Mouse (Mus musculus) neural tube, embryonic 11.5 days (tissue): ENCODE data around the gene Prkcsh. TPM values are rescaled to one million over a fixed set of nuclear protein-coding genes. Genes with fewer than 3 reads are reported as not detected.

Source experiments
- ATAC-seq: fragments of 200-750 bp; cut with Nextera tagmentation; 2 replicates; pipeline ENCODE4 v1.8.0; 2017; ENCODE audit warnings: moderate number of reproducible peaks, mild to moderate bottlenecking, moderate TSS enrichment, moderate library complexity; ENCODE audit not compliant: insufficient read depth, low FRiP score, low TSS enrichment
- DNase-seq: peaks from one replicate; pipeline ENCODE4 v3.0.0-alpha.2; 2015; ENCODE audit warnings: low spot score
- H3K27ac ChIP-seq: fragments of 300-500 bp; sonication (generic); 2 replicates; pipeline ENCODE4 v1.5.1; 2014; ENCODE audit warnings: low read depth, mild to moderate bottlenecking, low read length
- H3K27me3 ChIP-seq: fragments of 300-500 bp; sonication (generic); 2 replicates; pipeline ENCODE4 v1.6.1; 2014; ENCODE audit warnings: mild to moderate bottlenecking, low read length, mixed read lengths; ENCODE audit not compliant: control insufficient read depth, insufficient read depth
- H3K36me3 ChIP-seq: fragments of 300-500 bp; sonication (generic); 2 replicates; pipeline ENCODE4 v1.6.1; 2014; ENCODE audit warnings: mild to moderate bottlenecking, low read length, moderate library complexity, mixed read lengths; ENCODE audit not compliant: control insufficient read depth, insufficient read depth
- H3K4me1 ChIP-seq: fragments of 300-500 bp; sonication (generic); 2 replicates; pipeline ENCODE4 v1.6.1; 2014; ENCODE audit warnings: low read length, mixed read lengths; ENCODE audit not compliant: control insufficient read depth, insufficient read depth
- H3K4me2 ChIP-seq: fragments of 300-500 bp; sonication (generic); 2 replicates; pipeline ENCODE4 v1.6.1; 2014; ENCODE audit warnings: low read depth, mild to moderate bottlenecking, moderate library complexity
- H3K4me3 ChIP-seq: fragments of 300-500 bp; sonication (generic); 2 replicates; pipeline ENCODE4 v1.5.1; 2014; ENCODE audit warnings: low read depth, low read length
- H3K9ac ChIP-seq: fragments of 300-500 bp; sonication (generic); 2 replicates; pipeline ENCODE4 v1.6.1; 2014; ENCODE audit warnings: mild to moderate bottlenecking, low read length
- H3K9me3 ChIP-seq: fragments of 300-500 bp; sonication (generic); 2 replicates; pipeline ENCODE4 v1.6.1; 2016; ENCODE audit warnings: low read length; ENCODE audit not compliant: control insufficient read depth
- WGBS: fragments of 180-500 bp; shearing (Covaris S2); extraction: QIAGEN DNeasy Blood & Tissue Kit; methylation state at CpG from one replicate; pipeline ENCODE4 v1.1.7; 2014; 5-methylcytosine and 5-hydroxymethylcytosine counted together
- polyA plus RNA-seq: library from polyadenylated mRNA; unstranded; fragments of >200 nt; fragmentation: Nextera tagmentation; extraction: Ambion mirVana; gene quantifications from 2 replicates; pipeline ENCODE4 v1.2.1, GENCODE M21; 2014

Prkcsh gene
- polyA plus RNA-seq, 1 experiment from 2014 or later = 106 TPM

- Histone ChIP-seq H3K4me2 (no peak overlapping the region), H3K4me1 (no peaks in the 10 kb centered on the region), H3K9me3 (no peaks in the 10 kb centered on the region), H3K9ac (no peak overlapping the region), H3K4me3 (no peak overlapping the region), H3K27ac (no peak overlapping the region), H3K36me3 (no peaks in the 10 kb centered on the region), H3K27me3 (peaks cover 7% of the 10 kb centered on the region)
- 83% methylated on average over 3 of the region's 3 CpGs for WGBS
- DNase-seq (no peak), ATAC-seq (no peak)
These were observed 6.3 kb upstream of the Prkcsh start for GRCm38 (mm10) chr9:21996178-21996867.

- 92% methylated on average over 6 of the region's 6 CpGs for WGBS
- Histone ChIP-seq H3K9me3 (no peaks in the 10 kb centered on the region), H3K4me3 (no peak overlapping the region), H3K36me3 (peaks cover 3% of the 10 kb centered on the region; the same call in 1 of the 2 replicates), H3K4me2 (no peak overlapping the region), H3K9ac (no peak overlapping the region), H3K27me3 (no peaks in the 10 kb centered on the region), H3K4me1 (peaks cover 9% of the 10 kb centered on the region), H3K27ac (no peak overlapping the region)
- ATAC-seq = no peak
- no peak for DNase-seq
These were observed 2.3 kb upstream of the Prkcsh start for GRCm38 (mm10) chr9:22000296-22000695.

- no peak overlapping the region for H3K4me3 ChIP-seq
- DNase-seq (no peak), ATAC-seq (no peak)
- H3K9ac ChIP-seq = no peak overlapping the region
- H3K27ac ChIP-seq = no peak overlapping the region
- H3K4me2 ChIP-seq = no peak overlapping the region
- WGBS = 89% methylated on average over 4 of the region's 4 CpGs
- peaks cover 9% of the 10 kb centered on the region for H3K4me1 ChIP-seq
- H3K36me3 ChIP-seq = peaks cover 3% of the 10 kb centered on the region; the same call in 1 of the 2 replicates
- no peaks in the 10 kb centered on the region for H3K9me3 ChIP-seq
- H3K27me3 ChIP-seq = no peaks in the 10 kb centered on the region
These were observed 973 bp upstream of the Prkcsh start for GRCm38 (mm10) chr9:22001633-22002032.

- peak overlapping the region; percentile 58 for H3K9ac ChIP-seq
- DNase-seq = no peak
- H3K4me1 ChIP-seq = peaks cover 9% of the 10 kb centered on the region
- H3K27me3 ChIP-seq = no peaks in the 10 kb centered on the region
- peak overlapping the region; percentile 92 for H3K4me2 ChIP-seq
- H3K9me3 ChIP-seq = no peaks in the 10 kb centered on the region
- H3K36me3 ChIP-seq = peaks cover 6% of the 10 kb centered on the region
- WGBS = 1% methylated on average over 18 of the region's 18 CpGs
- peak; percentile 18 for ATAC-seq
- H3K4me3 ChIP-seq = peak overlapping the region; percentile 70
- H3K27ac ChIP-seq = peak overlapping the region; percentile 11; the same call in 1 of the 2 replicates
These were observed 553 bp downstream of the Prkcsh start for GRCm38 (mm10) chr9:22003163-22003554.

GRCm38 (mm10) chr9:22004546-22004945, 1.9 kb downstream of the Prkcsh start:
- H3K4me1 ChIP-seq = peaks cover 9% of the 10 kb centered on the region
- DNase-seq (no peak), ATAC-seq (no peak)
- 93% methylated on average over 12 of the region's 12 CpGs for WGBS
- peaks cover 17% of the 10 kb centered on the region for H3K36me3 ChIP-seq
- H3K4me2 ChIP-seq = no peak overlapping the region
- no peak overlapping the region for H3K4me3 ChIP-seq
- H3K27me3 ChIP-seq = no peaks in the 10 kb centered on the region
- H3K27ac ChIP-seq = no peak overlapping the region
- no peak overlapping the region for H3K9ac ChIP-seq
- H3K9me3 ChIP-seq = no peaks in the 10 kb centered on the region

GRCm38 (mm10) chr9:22011055-22011454, 8.4 kb downstream of the Prkcsh start:
- Histone ChIP-seq H3K9me3 (no peaks in the 10 kb centered on the region), H3K27ac (no peak overlapping the region), H3K36me3 (peaks cover 50% of the 10 kb centered on the region), H3K27me3 (no peaks in the 10 kb centered on the region), H3K4me1 (no peaks in the 10 kb centered on the region; the same call in 1 of the 2 replicates), H3K9ac (no peak overlapping the region), H3K4me2 (no peak overlapping the region), H3K4me3 (no peak overlapping the region)
- no peak for DNase-seq
- WGBS = 97% methylated on average over 5 of the region's 5 CpGs
- no peak for ATAC-seq

- Histone ChIP-seq H3K9me3 (no peaks in the 10 kb centered on the region), H3K27me3 (no peaks in the 10 kb centered on the region), H3K4me2 (no peak overlapping the region), H3K9ac (no peak overlapping the region), H3K4me1 (no peaks in the 10 kb centered on the region; the same call in 1 of the 2 replicates), H3K4me3 (no peak overlapping the region), H3K27ac (no peak overlapping the region), H3K36me3 (peaks cover 47% of the 10 kb centered on the region)
- ATAC-seq (0 out of 2 replicates have a peak, but pooled peaks have one; percentile 5), DNase-seq (no peak)
- WGBS = 93% methylated on average over 13 of the region's 13 CpGs
These were observed 10.1 kb downstream of the Prkcsh start for GRCm38 (mm10) chr9:22012731-22013130.

- no peaks in the 10 kb centered on the region for H3K9me3 ChIP-seq
These were observed 13.6 kb downstream of the Prkcsh start for GRCm38 (mm10) chr9:22016245-22016644.

GRCm38 (mm10) chr9:22017208-22017825, 14.7 kb downstream of the Prkcsh start:
- Histone ChIP-seq H3K9ac (no peak overlapping the region), H3K27ac (no peak overlapping the region), H3K4me1 (no peaks in the 10 kb centered on the region), H3K36me3 (peaks cover 22% of the 10 kb centered on the region), H3K27me3 (no peaks in the 10 kb centered on the region), H3K4me2 (no peak overlapping the region), H3K9me3 (no peaks in the 10 kb centered on the region), H3K4me3 (no peak overlapping the region)
- WGBS = 80% methylated on average over 7 of the region's 7 CpGs
- ATAC-seq (no peak), DNase-seq (no peak)

More at GRCm38 (mm10) chr9:22016245-22016644, 13.6 kb downstream of the Prkcsh start:
- H3K36me3 ChIP-seq = peaks cover 27% of the 10 kb centered on the region
- H3K4me2 ChIP-seq = no peak overlapping the region
- no peak overlapping the region for H3K9ac ChIP-seq
- no peaks in the 10 kb centered on the region for H3K4me1 ChIP-seq
- H3K27ac ChIP-seq = no peak overlapping the region
- 68% methylated on average over 10 of the region's 10 CpGs for WGBS
- no peak for DNase-seq
- no peak for ATAC-seq
- no peaks in the 10 kb centered on the region for H3K27me3 ChIP-seq
- H3K4me3 ChIP-seq = no peak overlapping the region
